8 mouse cellular contexts compared by ENCODE assay signal in the genomic region with DNA sequence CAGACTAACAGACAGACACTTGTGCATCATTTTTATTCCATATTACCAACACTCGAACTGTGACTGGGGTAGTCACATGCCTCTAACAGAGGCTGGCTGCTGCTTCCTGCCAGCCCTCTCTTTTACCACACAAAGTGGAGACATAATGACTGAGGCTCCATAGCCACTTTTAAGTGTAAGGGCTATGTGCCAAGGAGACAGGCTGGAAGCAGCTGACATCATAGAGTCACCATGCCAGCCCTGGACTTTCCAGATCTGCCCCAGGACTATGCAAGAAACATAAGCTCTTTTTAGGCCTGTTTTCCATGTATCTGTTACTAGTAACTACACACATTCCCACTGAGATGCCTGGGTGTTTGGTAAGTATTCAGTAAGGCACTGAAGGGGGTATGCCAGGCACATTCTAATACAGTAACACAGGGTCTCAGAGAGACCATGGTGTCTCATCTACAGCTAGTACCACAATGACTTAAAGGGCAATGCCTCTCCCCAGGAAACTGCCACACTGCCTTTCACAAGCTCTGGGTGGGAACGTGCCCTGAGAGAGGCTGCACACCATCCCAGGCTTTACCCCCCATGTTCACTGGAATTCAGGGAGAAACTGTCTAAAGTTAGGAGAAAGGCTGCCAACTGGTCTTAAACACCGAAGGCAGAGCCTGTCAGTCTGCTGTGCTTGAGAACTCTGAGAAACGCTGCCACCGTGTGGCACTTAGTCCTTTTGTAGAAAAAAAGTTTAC. TPM values are rescaled to one million over a fixed set of nuclear protein-coding genes. Genes with fewer than 3 reads are reported as not detected.
DNase-seq lines count a peak whose midpoint lies in the region; ATAC-seq and TF ChIP-seq lines count a peak whose summit lies in the region.

No protein-coding gene starts in this region.

- no peaks in the 10 kb centered on the region for H3K4me1 ChIP-seq in heart, embryonic 11.5 days (ENCODE audit: control insufficient read depth, insufficient read depth, low read length)
- H3K4me1 ChIP-seq in testis, adult 2 months (ENCODE audit: control insufficient read depth, insufficient read depth, low read length), result no peaks in the 10 kb centered on the region
- peaks cover 9% of the 10 kb centered on the region for H3K4me1 ChIP-seq in heart, embryonic 15.5 days (replicated peaks)
- peaks cover 7% of the 10 kb centered on the region for H3K4me1 ChIP-seq in liver, postnatal 0 days (ENCODE audit: insufficient read depth)

- H3K4me3 ChIP-seq in heart, embryonic 11.5 days (ENCODE audit: low read depth, low read length), result no peak overlapping the region
- H3K4me3 ChIP-seq in testis, adult 2 months (ENCODE audit: control insufficient read depth, low read depth, low read length), result no peak overlapping the region
- no peak overlapping the region for H3K4me3 ChIP-seq in heart, embryonic 15.5 days
- no peak overlapping the region for H3K4me3 ChIP-seq in liver, postnatal 0 days (ENCODE audit: low read depth, low read length)

- no peak overlapping the region; the same call in 1 of the 2 replicates for H3K4me2 ChIP-seq in heart, embryonic 11.5 days
- H3K4me2 ChIP-seq in heart, embryonic 15.5 days, result no peak overlapping the region
- H3K4me2 ChIP-seq in liver, postnatal 0 days (ENCODE audit: low read depth, low read length), result no peak overlapping the region

- WGBS in heart, embryonic 11.5 days (ENCODE audit: insufficient replicate concordance), result 18% methylated on average over 5 of the region's 5 CpGs
- 16% methylated on average over 5 of the region's 5 CpGs for WGBS in heart, embryonic 15.5 days
- WGBS in liver, postnatal 0 days (ENCODE audit: insufficient replicate concordance), result 27% methylated on average over 5 of the region's 5 CpGs

- TF ChIP-seq EP300 in liver, postnatal 0 days (IDR thresholded peaks at IDR 0.05; ENCODE audit: low read depth), result no peak

- ATAC-seq in heart, embryonic 11.5 days (replicated peaks; ENCODE audit: insufficient number of reproducible peaks, low FRiP score, low TSS enrichment), result no peak
- ATAC-seq in heart, embryonic 15.5 days (replicated peaks; ENCODE audit: insufficient number of reproducible peaks, insufficient read depth, low FRiP score, low read depth), result 0 out of 2 replicates have a peak, but pooled peaks have one; percentile 35
- ATAC-seq in liver, postnatal 0 days, result no peak

- no peak for TF ChIP-seq CTCF in testis, adult 2 months (IDR thresholded peaks at IDR 0.05; ENCODE audit: control insufficient read depth, insufficient read depth, insufficient replicate concordance, low read depth, low read length)
- peak; percentile 52 for TF ChIP-seq CTCF in liver, postnatal 0 days (IDR thresholded peaks at IDR 0.05; ENCODE audit: low read depth)

- DNase-seq in heart, adult 8-10 months (ENCODE audit: low spot score), result no peak
- DNase-seq in testis, postnatal 14 days (ENCODE audit: low spot score), result no peak
- DNase-seq in liver, postnatal 0 days, result no peak
- no peak for DNase-seq in frontal cortex, postnatal 10 days (ENCODE audit: low spot score in 2 of 2)
- DNase-seq in MN1 (ENCODE audit: low spot score), result no peak

- no peaks in the 10 kb centered on the region for H3K27me3 ChIP-seq in heart, embryonic 11.5 days (ENCODE audit: control insufficient read depth, insufficient read depth, low read length)
- no peaks in the 10 kb centered on the region for H3K27me3 ChIP-seq in testis, adult 2 months (ENCODE audit: control insufficient read depth, insufficient read depth, low read length)
- no peaks in the 10 kb centered on the region for H3K27me3 ChIP-seq in heart, embryonic 15.5 days
- H3K27me3 ChIP-seq in liver, postnatal 0 days (ENCODE audit: insufficient read depth, low read length), result no peaks in the 10 kb centered on the region

- no peaks in the 10 kb centered on the region for H3K9me3 ChIP-seq in heart, embryonic 11.5 days (replicated peaks; ENCODE audit: control insufficient read depth, low read length)
- no peaks in the 10 kb centered on the region for H3K9me3 ChIP-seq in heart, embryonic 15.5 days (replicated peaks)
- no peaks in the 10 kb centered on the region for H3K9me3 ChIP-seq in liver, postnatal 0 days (ENCODE audit: low read length)

- no peaks in the 10 kb centered on the region; the same call in 1 of the 2 replicates for H3K36me3 ChIP-seq in heart, embryonic 11.5 days (ENCODE audit: control insufficient read depth, insufficient read depth, low read length)
- no peaks in the 10 kb centered on the region for H3K36me3 ChIP-seq in testis, adult 2 months (ENCODE audit: control insufficient read depth, insufficient read depth, low read length)
- H3K36me3 ChIP-seq in heart, embryonic 15.5 days, result peaks cover 9% of the 10 kb centered on the region; the same call in 1 of the 2 replicates
- H3K36me3 ChIP-seq in liver, postnatal 0 days (replicated peaks; ENCODE audit: insufficient read depth, low read length), result peaks cover 10% of the 10 kb centered on the region; the same call in 1 of the 2 replicates

- H3K9ac ChIP-seq in heart, embryonic 11.5 days (ENCODE audit: low read depth, low read length), result 0 out of 2 replicates have a peak overlapping the region, but pooled peaks have one; percentile 18
- no peak overlapping the region for H3K9ac ChIP-seq in heart, embryonic 15.5 days
- H3K9ac ChIP-seq in liver, postnatal 0 days (replicated peaks), result no peak overlapping the region

- H3K27ac ChIP-seq in heart, embryonic 11.5 days (ENCODE audit: low read depth, low read length), result no peak overlapping the region
- H3K27ac ChIP-seq in testis, adult 2 months (ENCODE audit: control insufficient read depth, insufficient read depth, low read depth, low read length), result peak overlapping the region; percentile 58; the same call in 1 of the 2 replicates
- 0 out of 2 replicates have a peak overlapping the region, but pooled peaks have one; percentile 25 for H3K27ac ChIP-seq in heart, embryonic 15.5 days
- no peak overlapping the region for H3K27ac ChIP-seq in liver, postnatal 0 days (ENCODE audit: low read depth)

- TF ChIP-seq POLR2A in testis, adult 2 months (IDR thresholded peaks at IDR 0.05; ENCODE audit: control insufficient read depth, low read depth, low read length), result no peak

RNA-seq across cellular contexts. Expression of a gene that starts 9.2 kb away (rescaled TPM):
- polyA plus RNA-seq in heart, embryonic 11.5 days (2014; fragmentation: Nextera tagmentation; extraction: Ambion mirVana), result 17.9 and 18.9 TPM in 2 replicates
- 10 to 100 TPM; 10.7 to 14.6 (median 11.4) TPM for total RNA-seq in heart, adult 8-10 months (2022)
- polyA plus RNA-seq in testis, adult 2 months (2012; rRNA removed), result 4.6 and 5.3 TPM in 2 replicates
- polyA plus RNA-seq in heart, embryonic 15.5 days (2015; fragmentation: Nextera tagmentation; extraction: Ambion mirVana), result 16.6 and 17.3 TPM in 2 replicates
- polyA plus RNA-seq in liver, postnatal 0 days (2015; fragmentation: Nextera tagmentation; extraction: Ambion mirVana), result 13.9 and 16.0 TPM in 2 replicates

RNA-seq across cellular contexts. Expression of a gene that starts 33.2 kb away (rescaled TPM):
- polyA plus RNA-seq in heart, embryonic 11.5 days (2014; fragmentation: Nextera tagmentation; extraction: Ambion mirVana), result 42.7 and 45.2 TPM in 2 replicates
- 10 to 100 TPM; 11.4 to 17.3 (median 14.8) TPM for total RNA-seq in heart, adult 8-10 months (2022)
- 4.0 and 4.7 TPM in 2 replicates for polyA plus RNA-seq in testis, adult 2 months (2012; rRNA removed)
- polyA plus RNA-seq in heart, embryonic 15.5 days (2015; fragmentation: Nextera tagmentation; extraction: Ambion mirVana), result 25.5 and 29.9 TPM in 2 replicates
- polyA plus RNA-seq in liver, postnatal 0 days (2015; fragmentation: Nextera tagmentation; extraction: Ambion mirVana), result 23.9 and 25.5 TPM in 2 replicates

Comparison
In these comparisons a context has a peak if more than half of its experiments do, and no peak if none do; other contexts are left out.
1. H3K27ac ChIP-seq: peak in testis, adult 2 months (single experiment) and heart, embryonic 15.5 days (single experiment); none in heart, embryonic 11.5 days (single experiment) and liver, postnatal 0 days (single experiment).